Mouse (Mus musculus) stomach, postnatal 0 days (tissue): Measurements from ENCODE around the gene Wfdc6a.
A peak's percentile ranks its signal among the peaks of the same experiment; 100 is the strongest.

Experiments used
- CTCF ChIP-seq: IDR thresholded peaks from 2 replicates; pipeline ENCODE4 v1.5.1; 2016; ENCODE audit warnings: antibody characterized with exemption, low read depth, mild to moderate bottlenecking, moderate library complexity
- EP300 ChIP-seq: optimal IDR thresholded peaks from 2 replicates; pipeline ENCODE3; 2016; ENCODE audit warnings: antibody characterized with exemption

DNA sequence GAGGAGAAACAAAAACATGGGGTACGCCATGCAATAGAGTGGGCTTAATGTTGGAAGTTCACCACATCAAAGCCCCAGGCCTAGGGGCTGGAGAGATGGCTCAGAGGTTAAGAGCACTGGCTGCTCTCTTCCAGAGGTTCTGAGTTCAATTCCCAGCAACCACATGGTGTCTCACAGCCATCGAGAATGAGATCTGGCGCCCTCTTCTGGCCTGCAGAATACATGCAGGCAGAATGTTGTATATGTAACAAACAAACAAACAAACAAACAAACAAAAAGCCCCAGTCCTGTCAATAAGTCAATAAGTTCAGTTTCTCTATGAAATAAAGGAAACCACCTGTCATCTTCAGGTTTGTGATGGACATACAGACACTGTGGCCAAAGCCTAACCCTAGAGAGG lies 14.9 kb upstream of the Wfdc6a start:
- TF ChIP-seq CTCF (peak; percentile 32), EP300 (no peak)
